Mouse (Mus musculus): ENCODE results near the gene Cdx2. TPM values are rescaled to one million over a fixed set of nuclear protein-coding genes. Genes with fewer than 3 reads are reported as not detected.

Gene Cdx2
- polyA plus RNA-seq, 1 experiment = 344 TPM

GRCm38 (mm10) chr5:147343904-147344303 is 36.8 kb upstream of the Cdx2 start:
- H3K4me3 ChIP-seq (ENCODE audit: low read depth, low read length) = no peak overlapping the region
- no peaks in the 10 kb centered on the region for H3K36me3 ChIP-seq (ENCODE audit: control insufficient read depth, insufficient read depth, low read length)
- TF ChIP-seq CTCF (IDR thresholded peaks at IDR 0.05; ENCODE audit: extremely low read depth, insufficient read length, insufficient replicate concordance, low read depth, low read length) = no peak
- no peak for TF ChIP-seq POLR2A (IDR thresholded peaks at IDR 0.05; ENCODE audit: low read depth, low read length)
- H3K27ac ChIP-seq (ENCODE audit: insufficient read depth, low read depth, low read length) = no peak overlapping the region
- no peaks in the 10 kb centered on the region for H3K4me1 ChIP-seq (ENCODE audit: control insufficient read depth, insufficient read depth, insufficient read length, low read length)
- 89% methylated on average over 10 of the region's 10 CpGs for WGBS
- no peaks in the 10 kb centered on the region for H3K27me3 ChIP-seq (ENCODE audit: control insufficient read depth, insufficient read depth, low read length)

GRCm38 (mm10) chr5:147342901-147343300 is 35.8 kb upstream of the Cdx2 start:
- Histone ChIP-seq H3K27me3 (ENCODE audit: control insufficient read depth, insufficient read depth, low read length) (no peaks in the 10 kb centered on the region), H3K4me1 (ENCODE audit: control insufficient read depth, insufficient read depth, insufficient read length, low read length) (no peaks in the 10 kb centered on the region), H3K4me3 (ENCODE audit: low read depth, low read length) (no peak overlapping the region), H3K27ac (ENCODE audit: insufficient read depth, low read depth, low read length) (no peak overlapping the region), H3K36me3 (ENCODE audit: control insufficient read depth, insufficient read depth, low read length) (no peaks in the 10 kb centered on the region)
- WGBS = 83% methylated on average over 6 of the region's 6 CpGs
- no peak for TF ChIP-seq POLR2A (IDR thresholded peaks at IDR 0.05; ENCODE audit: low read depth, low read length)
- no peak for TF ChIP-seq CTCF (IDR thresholded peaks at IDR 0.05; ENCODE audit: extremely low read depth, insufficient read length, insufficient replicate concordance, low read depth, low read length)

- Histone ChIP-seq H3K4me1 (ENCODE audit: control insufficient read depth, insufficient read depth, insufficient read length, low read length) (no peaks in the 10 kb centered on the region), H3K27ac (ENCODE audit: insufficient read depth, low read depth, low read length) (no peak overlapping the region), H3K36me3 (ENCODE audit: control insufficient read depth, insufficient read depth, low read length) (no peaks in the 10 kb centered on the region), H3K4me3 (ENCODE audit: low read depth, low read length) (no peak overlapping the region), H3K27me3 (ENCODE audit: control insufficient read depth, insufficient read depth, low read length) (no peaks in the 10 kb centered on the region)
- WGBS = 25% methylated on average over 13 of the region's 13 CpGs
- TF ChIP-seq POLR2A (IDR thresholded peaks at IDR 0.05; ENCODE audit: low read depth, low read length) (no peak), CTCF (IDR thresholded peaks at IDR 0.05; ENCODE audit: extremely low read depth, insufficient read length, insufficient replicate concordance, low read depth, low read length) (no peak)
These were observed 33.8 kb upstream of the Cdx2 start for GRCm38 (mm10) chr5:147340741-147341414.

GRCm38 (mm10) chr5:147339560-147339959 is 32.5 kb upstream of the Cdx2 start:
- no peak for TF ChIP-seq CTCF (IDR thresholded peaks at IDR 0.05; ENCODE audit: extremely low read depth, insufficient read length, insufficient replicate concordance, low read depth, low read length)
- no peak for TF ChIP-seq POLR2A (IDR thresholded peaks at IDR 0.05; ENCODE audit: low read depth, low read length)
- H3K4me3 ChIP-seq (ENCODE audit: low read depth, low read length) = no peak overlapping the region
- WGBS = 71% methylated on average over 11 of the region's 11 CpGs
- no peaks in the 10 kb centered on the region for H3K27me3 ChIP-seq (ENCODE audit: control insufficient read depth, insufficient read depth, low read length)
- H3K36me3 ChIP-seq (ENCODE audit: control insufficient read depth, insufficient read depth, low read length) = no peaks in the 10 kb centered on the region
- H3K27ac ChIP-seq (ENCODE audit: insufficient read depth, low read depth, low read length) = no peak overlapping the region
- no peaks in the 10 kb centered on the region for H3K4me1 ChIP-seq (ENCODE audit: control insufficient read depth, insufficient read depth, insufficient read length, low read length)

- H3K4me3 ChIP-seq (ENCODE audit: low read depth, low read length) = no peak overlapping the region
These were observed 31.9 kb upstream of the Cdx2 start for GRCm38 (mm10) chr5:147338967-147339366.

GRCm38 (mm10) chr5:147332711-147333110 is 25.6 kb upstream of the Cdx2 start:
- no peaks in the 10 kb centered on the region for H3K4me1 ChIP-seq (ENCODE audit: control insufficient read depth, insufficient read depth, insufficient read length, low read length)
- no peak overlapping the region for H3K4me3 ChIP-seq (ENCODE audit: low read depth, low read length)
- no peak overlapping the region for H3K27ac ChIP-seq (ENCODE audit: insufficient read depth, low read depth, low read length)
- no peaks in the 10 kb centered on the region for H3K36me3 ChIP-seq (ENCODE audit: control insufficient read depth, insufficient read depth, low read length)
- H3K27me3 ChIP-seq (ENCODE audit: control insufficient read depth, insufficient read depth, low read length) = no peaks in the 10 kb centered on the region
- 33% methylated on average over 7 of the region's 7 CpGs for WGBS
- TF ChIP-seq POLR2A (IDR thresholded peaks at IDR 0.05; ENCODE audit: low read depth, low read length) (no peak), CTCF (IDR thresholded peaks at IDR 0.05; ENCODE audit: extremely low read depth, insufficient read length, insufficient replicate concordance, low read depth, low read length) (no peak)

More at GRCm38 (mm10) chr5:147338967-147339366, 31.9 kb upstream of the Cdx2 start:
- Histone ChIP-seq H3K27ac (ENCODE audit: insufficient read depth, low read depth, low read length) (no peak overlapping the region; the same call in 1 of the 2 replicates), H3K27me3 (ENCODE audit: control insufficient read depth, insufficient read depth, low read length) (no peaks in the 10 kb centered on the region), H3K36me3 (ENCODE audit: control insufficient read depth, insufficient read depth, low read length) (no peaks in the 10 kb centered on the region), H3K4me1 (ENCODE audit: control insufficient read depth, insufficient read depth, insufficient read length, low read length) (no peaks in the 10 kb centered on the region)
- no peak for TF ChIP-seq CTCF (IDR thresholded peaks at IDR 0.05; ENCODE audit: extremely low read depth, insufficient read length, insufficient replicate concordance, low read depth, low read length)
- TF ChIP-seq POLR2A (IDR thresholded peaks at IDR 0.05; ENCODE audit: low read depth, low read length) = no peak
- WGBS = 29% methylated on average over 9 of the region's 9 CpGs

GRCm38 (mm10) chr5:147331547-147331946 is 24.5 kb upstream of the Cdx2 start:
- H3K27ac ChIP-seq (ENCODE audit: insufficient read depth, low read depth, low read length) = no peak overlapping the region
- H3K4me1 ChIP-seq (ENCODE audit: control insufficient read depth, insufficient read depth, insufficient read length, low read length) = no peaks in the 10 kb centered on the region
- no peaks in the 10 kb centered on the region for H3K36me3 ChIP-seq (ENCODE audit: control insufficient read depth, insufficient read depth, low read length)
- TF ChIP-seq POLR2A (IDR thresholded peaks at IDR 0.05; ENCODE audit: low read depth, low read length) = no peak
- peak; percentile 66; the same call in 1 of the 2 replicates for TF ChIP-seq CTCF (IDR thresholded peaks at IDR 0.05; ENCODE audit: extremely low read depth, insufficient read length, insufficient replicate concordance, low read depth, low read length)
- H3K27me3 ChIP-seq (ENCODE audit: control insufficient read depth, insufficient read depth, low read length) = no peaks in the 10 kb centered on the region
- 40% methylated on average over 2 of the region's 2 CpGs for WGBS
- no peak overlapping the region for H3K4me3 ChIP-seq (ENCODE audit: low read depth, low read length)

Measured in small intestine, adult 2 months (tissue).